Mouse (Mus musculus): ENCODE results near the gene Nfasc.

GRCm38 (mm10) chr1:132567336-132568125 is 174.1 kb downstream of the Nfasc start:
- TF ChIP-seq CTCF (conservative IDR thresholded peaks at IDR 0.05; ENCODE audit: low read length) = no peak
- no peak for TF ChIP-seq NANOG (IDR thresholded peaks at IDR 0.05; ENCODE audit: borderline replicate concordance, low read length)
- TF ChIP-seq POU5F1 (IDR thresholded peaks at IDR 0.05; ENCODE audit: borderline replicate concordance, low read length) = no peak
